ENCODE assay signal across 21 mouse cellular contexts in genomic region chr13:44246714-44247251, GRCm38 (mm10).
DNase-seq lines count a peak whose midpoint lies in the region; ATAC-seq lines count a peak whose summit lies in the region.
"Had no signal": no experiment of that assay in that cellular context is flagged by ENCODE, and none has a peak within 500 bp of the region (broad histone marks: within the 10 kb centered on the region; RNA-seq: fewer than 3 reads in every experiment).

No protein-coding gene starts in this region.

- no peak for DNase-seq in heart, adult 18-20 months
- peak; percentile 21 to 41 for DNase-seq in spleen, postnatal 36 days (ENCODE audit: low spot score in 2 of 2)
- no peak for DNase-seq in spleen, postnatal 4 days (ENCODE audit: low spot score in 2 of 2)
- DNase-seq in ovary, postnatal 10 days (ENCODE audit: low spot score), result no peak
- DNase-seq in frontal cortex, adult 2 months (ENCODE audit: extremely low spot score in 1 of 2, low spot score in 1 of 2), result no peak
- DNase-seq: adrenal gland, adult 2 months; cerebellum, adult 11 months; cerebellum, adult 9-11 months; gastrocnemius, postnatal 14 days; kidney, adult 2 months; kidney, postnatal 10 days; left cerebral cortex, postnatal 4 days; midbrain, embryonic 14.5 days had no signal

- H3K4me3 ChIP-seq in heart, embryonic 12.5 days, result no peak overlapping the region
- H3K4me3 ChIP-seq: embryonic facial prominence, embryonic 10.5 days; forebrain, embryonic 15.5 days; hindbrain, embryonic 13.5 days; left cerebral cortex, adult 2 months; neural tube, embryonic 12.5 days had no signal

- H3K36me3 ChIP-seq in heart, embryonic 12.5 days, result no peaks in the 10 kb centered on the region
- H3K36me3 ChIP-seq: embryonic facial prominence, embryonic 10.5 days; forebrain, embryonic 15.5 days; hindbrain, embryonic 13.5 days; neural tube, embryonic 12.5 days had no signal

- no peak overlapping the region for H3K9ac ChIP-seq in heart, embryonic 12.5 days
- H3K9ac ChIP-seq: forebrain, embryonic 15.5 days; hindbrain, embryonic 13.5 days; neural tube, embryonic 12.5 days had no signal

- 69% methylated on average over 7 of the region's 7 CpGs for WGBS in heart, embryonic 12.5 days

- ATAC-seq in heart, embryonic 12.5 days (ENCODE audit: insufficient number of reproducible peaks, low FRiP score), result no peak
- peak; percentile 38 for ATAC-seq in megakaryocyte, adult 5-6 weeks (ENCODE audit: poor library complexity, severe bottlenecking)
- ATAC-seq: forebrain, embryonic 15.5 days; inflammation-experienced regulatory T-cells, adult 6 months had no signal

- no peak overlapping the region for H3K4me2 ChIP-seq in heart, embryonic 12.5 days
- H3K4me2 ChIP-seq: forebrain, embryonic 15.5 days; hindbrain, embryonic 13.5 days; neural tube, embryonic 12.5 days had no signal

- peaks cover 27% of the 10 kb centered on the region for H3K4me1 ChIP-seq in heart, embryonic 12.5 days (replicated peaks)
- H3K4me1 ChIP-seq: hindbrain, embryonic 13.5 days; neural tube, embryonic 12.5 days had no signal

- H3K9me3 ChIP-seq in heart, embryonic 12.5 days (replicated peaks), result no peaks in the 10 kb centered on the region
- H3K9me3 ChIP-seq: embryonic facial prominence, embryonic 10.5 days; forebrain, embryonic 15.5 days; hindbrain, embryonic 13.5 days; neural tube, embryonic 12.5 days had no signal

- H3K27ac ChIP-seq in heart, embryonic 12.5 days (ENCODE audit: poor library complexity, severe bottlenecking), result peak overlapping the region; percentile 94; the same call in 1 of the 2 replicates
- H3K27ac ChIP-seq: embryonic facial prominence, embryonic 10.5 days; forebrain, embryonic 15.5 days; hindbrain, embryonic 13.5 days; left cerebral cortex, adult 2 months; neural tube, embryonic 12.5 days had no signal

- no peaks in the 10 kb centered on the region for H3K27me3 ChIP-seq in heart, embryonic 12.5 days (replicated peaks)
- H3K27me3 ChIP-seq: forebrain, embryonic 15.5 days; hindbrain, embryonic 13.5 days; neural tube, embryonic 12.5 days had no signal

Comparison
In these comparisons a context has a peak if more than half of its experiments do, and no peak if none do; other contexts are left out.
1. DNase-seq: peak in spleen, postnatal 36 days (2 of 2); none in heart, adult 18-20 months (0 of 2), spleen, postnatal 4 days (0 of 2), ovary, postnatal 10 days (single experiment) and frontal cortex, adult 2 months (0 of 2).